Mouse (Mus musculus) E14TG2a.4 (cell line): ENCODE data around the gene Gad2.

Experiments used
- H3K27me3 ChIP-seq: 2 replicates; pipeline ENCODE4 v1.6.1; 2014; ENCODE audit warnings: low read length, control low read depth; ENCODE audit not compliant: insufficient read depth
- H3K36me3 ChIP-seq: 2 replicates; pipeline ENCODE4 v1.6.1; 2014; ENCODE audit warnings: low read length, control low read depth; ENCODE audit not compliant: insufficient read depth
- H3K4me1 ChIP-seq: replicated peaks from 2 replicates; pipeline ENCODE4 v1.6.1; 2014; ENCODE audit warnings: low read depth, low read length, control low read depth
- H3K4me3 ChIP-seq: replicated peaks from 2 replicates; pipeline ENCODE4 v1.5.1; 2014; ENCODE audit warnings: mild to moderate bottlenecking, low read length
- H3K9me3 ChIP-seq: 2 replicates; pipeline ENCODE4 v1.6.1; 2014; ENCODE audit warnings: low read length, control low read depth
- CTCF ChIP-seq: conservative IDR thresholded peaks from 2 replicates; pipeline ENCODE4 v1.5.1; 2014; ENCODE audit warnings: low read length
- NANOG ChIP-seq: IDR thresholded peaks from 2 replicates; pipeline ENCODE4 v1.6.1; 2014; ENCODE audit warnings: borderline replicate concordance, low read length, mixed read lengths
- POU5F1 ChIP-seq: IDR thresholded peaks from 2 replicates; pipeline ENCODE4 v1.6.1; 2014; ENCODE audit warnings: low read length, borderline replicate concordance

The Gad2 gene

DNA sequence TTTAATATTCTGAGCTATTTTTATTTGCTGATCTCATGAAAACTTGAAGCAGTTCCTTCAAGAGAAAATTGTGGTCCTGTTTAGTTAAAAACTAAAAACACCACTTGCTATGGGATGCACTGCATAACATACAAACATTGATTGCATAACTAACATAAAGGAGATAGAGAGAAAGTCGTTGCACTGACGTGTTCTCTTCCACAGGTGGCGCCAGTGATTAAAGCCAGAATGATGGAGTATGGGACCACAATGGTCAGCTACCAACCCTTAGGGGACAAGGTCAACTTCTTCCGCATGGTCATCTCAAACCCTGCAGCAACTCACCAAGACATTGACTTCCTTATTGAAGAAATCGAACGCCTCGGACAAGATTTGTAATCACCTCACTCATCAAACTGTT, 68.0 kb downstream of the Gad2 start:
- Histone ChIP-seq H3K4me3 (no peak overlapping the region), H3K4me1 (no peaks in the 10 kb centered on the region), H3K27me3 (no peaks in the 10 kb centered on the region), H3K9me3 (no peaks in the 10 kb centered on the region), H3K36me3 (no peaks in the 10 kb centered on the region)
- peak; percentile 41; the same call in 1 of the 2 replicates for TF ChIP-seq CTCF
- TF ChIP-seq NANOG = no peak
- TF ChIP-seq POU5F1 = no peak

DNA sequence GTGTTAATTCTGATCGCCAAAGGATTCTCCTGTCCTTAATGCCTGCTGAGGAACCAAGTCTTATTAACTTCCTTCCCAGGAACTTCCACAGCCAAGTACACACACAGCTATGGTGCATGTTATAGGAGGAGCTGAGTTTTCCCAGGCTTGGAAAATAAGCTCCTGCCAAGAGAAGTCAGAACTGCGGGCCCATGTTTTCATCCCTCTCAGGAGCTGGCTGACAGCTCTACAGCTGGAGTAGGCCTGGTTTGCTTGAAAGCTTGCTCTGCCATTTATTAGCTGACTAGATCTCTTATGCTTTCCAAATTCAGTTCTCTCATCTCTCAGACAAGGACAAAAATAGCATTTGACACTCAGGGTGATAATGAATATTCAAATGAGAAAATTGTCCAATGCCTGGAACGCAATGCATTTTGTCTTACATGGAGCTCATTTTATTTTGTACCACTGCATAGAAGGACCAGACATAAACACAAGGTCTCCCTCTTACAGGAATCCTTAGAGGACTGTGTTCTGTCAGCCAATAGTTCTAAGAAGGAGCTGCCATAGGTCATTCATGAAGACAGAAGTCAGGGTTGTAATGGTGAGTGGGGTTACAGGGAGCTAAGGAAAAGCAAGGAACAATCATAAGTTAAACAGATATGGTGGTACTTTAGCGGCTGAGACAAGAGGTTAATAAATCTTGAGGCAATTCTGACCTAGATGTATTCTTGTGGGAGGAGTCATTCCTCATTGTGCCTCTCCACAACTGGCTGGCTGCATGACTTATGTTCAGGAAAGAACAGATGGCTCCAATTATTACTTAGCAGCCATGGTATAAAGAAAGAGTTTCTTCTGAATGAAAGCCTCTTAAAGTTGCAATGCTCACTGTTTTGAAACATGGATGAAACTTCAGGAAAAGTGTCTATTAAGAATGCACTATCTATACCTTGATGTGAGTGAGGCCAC, 83.0 kb downstream of the Gad2 start:
- Histone ChIP-seq H3K4me3 (no peak overlapping the region), H3K36me3 (no peaks in the 10 kb centered on the region), H3K9me3 (no peaks in the 10 kb centered on the region), H3K27me3 (no peaks in the 10 kb centered on the region; the same call in 1 of the 2 replicates), H3K4me1 (peaks cover 5% of the 10 kb centered on the region)
- TF ChIP-seq POU5F1 = no peak
- no peak for TF ChIP-seq NANOG
- no peak for TF ChIP-seq CTCF

DNA sequence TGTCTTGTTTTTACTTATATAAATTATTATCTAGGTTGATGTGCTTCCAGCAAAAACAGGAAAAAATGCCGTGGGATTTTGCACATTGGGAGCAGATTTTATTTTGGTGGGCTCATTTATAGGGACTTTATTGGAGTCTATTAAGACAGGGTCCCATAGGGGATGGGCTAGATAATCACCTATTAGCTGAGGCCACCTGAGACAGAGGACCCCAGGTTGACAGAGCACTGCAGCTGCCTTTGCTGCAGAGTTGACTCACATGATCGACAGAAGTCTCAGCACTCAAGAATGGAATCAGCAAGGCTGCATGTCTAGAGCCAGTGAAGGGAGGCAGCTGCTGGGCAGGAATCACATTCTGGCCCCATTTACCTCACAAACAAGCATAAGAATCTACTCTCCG, 84.2 kb downstream of the Gad2 start:
- Histone ChIP-seq H3K4me1 (peaks cover 5% of the 10 kb centered on the region), H3K9me3 (no peaks in the 10 kb centered on the region), H3K27me3 (no peaks in the 10 kb centered on the region; the same call in 1 of the 2 replicates), H3K4me3 (no peak overlapping the region), H3K36me3 (no peaks in the 10 kb centered on the region)
- TF ChIP-seq POU5F1 (no peak), CTCF (no peak), NANOG (no peak)

DNA sequence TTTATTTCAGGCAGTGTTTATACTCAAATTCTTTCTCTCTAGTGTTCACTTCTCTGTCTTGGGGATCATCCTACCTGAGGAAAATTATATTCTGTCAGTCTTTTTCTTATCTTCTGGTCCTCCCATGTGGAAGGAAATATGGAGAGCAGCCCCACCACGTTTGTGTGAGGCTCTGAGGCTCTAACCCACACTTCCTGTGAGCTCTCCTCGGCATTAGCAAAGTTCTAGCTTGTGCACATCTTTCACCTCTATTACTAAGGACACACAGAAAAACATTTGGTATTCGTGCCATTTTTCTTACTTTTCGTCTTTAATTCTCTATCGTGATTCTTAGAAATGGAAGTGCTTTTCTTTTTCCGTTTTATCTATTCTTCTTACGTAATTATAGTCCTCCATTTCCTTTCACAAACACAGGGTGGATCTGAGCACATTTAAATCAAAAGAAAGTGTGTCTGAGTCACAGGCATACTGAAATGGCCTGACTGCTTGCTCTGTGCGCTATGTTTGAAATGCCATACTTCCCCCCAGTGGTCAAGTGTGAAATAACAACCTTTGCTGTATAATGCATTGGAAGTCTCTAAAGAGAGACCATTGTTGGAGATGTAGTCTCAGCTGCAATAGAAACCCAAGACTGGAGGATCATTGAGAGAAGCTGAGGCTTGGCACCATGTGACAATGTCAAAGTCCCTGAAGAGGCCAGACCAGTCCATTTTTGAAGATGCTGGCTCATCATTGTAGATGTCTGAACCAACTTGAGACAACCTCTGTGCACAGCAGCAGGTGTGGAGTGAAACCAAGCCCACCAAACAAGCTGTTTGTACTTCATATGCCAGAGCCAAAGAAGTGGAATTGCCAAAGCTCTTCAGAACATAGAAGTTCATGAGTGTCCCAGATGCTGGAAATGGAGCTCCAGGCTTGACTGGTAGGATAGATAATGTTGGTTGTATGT, 99.8 kb downstream of the Gad2 start:
- no peaks in the 10 kb centered on the region for H3K36me3 ChIP-seq
- no peaks in the 10 kb centered on the region; the same call in 1 of the 2 replicates for H3K4me1 ChIP-seq
- no peaks in the 10 kb centered on the region for H3K27me3 ChIP-seq
- H3K4me3 ChIP-seq = no peak overlapping the region
- H3K9me3 ChIP-seq = no peaks in the 10 kb centered on the region
- TF ChIP-seq POU5F1 (no peak), CTCF (peak; percentile 82)

DNA sequence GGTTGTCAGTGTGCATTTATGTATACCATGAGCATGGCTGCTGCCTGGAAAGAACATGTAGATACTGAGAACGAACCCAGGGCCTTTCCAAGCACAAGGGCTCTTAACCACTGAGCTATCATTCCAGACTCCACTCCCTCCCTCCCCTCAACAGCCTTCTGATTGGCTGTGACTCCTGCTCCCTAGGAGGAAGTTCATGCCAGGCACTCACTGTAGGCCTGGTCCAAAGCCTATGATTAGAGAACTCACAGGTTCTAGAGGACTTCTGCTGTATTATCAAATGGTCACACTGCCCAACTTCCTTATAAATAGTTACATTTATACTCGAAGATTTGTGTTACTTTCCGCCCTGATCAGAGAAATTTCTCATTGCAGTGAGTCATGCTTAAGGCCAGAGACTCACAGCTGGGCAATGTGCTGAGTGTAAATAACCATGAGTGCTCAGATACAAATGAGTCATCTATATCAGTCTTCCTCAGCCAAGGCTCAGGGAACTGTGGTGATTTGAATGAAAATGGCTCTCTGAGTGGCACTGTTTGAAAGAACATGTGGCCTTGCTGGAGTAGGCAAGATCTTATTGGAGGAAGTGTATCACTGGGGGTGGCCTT, 102.0 kb downstream of the Gad2 start:
- no peaks in the 10 kb centered on the region; the same call in 1 of the 2 replicates for H3K4me1 ChIP-seq
- H3K27me3 ChIP-seq = no peaks in the 10 kb centered on the region
- TF ChIP-seq CTCF (no peak), NANOG (no peak), POU5F1 (no peak)
- no peak overlapping the region for H3K4me3 ChIP-seq
- no peaks in the 10 kb centered on the region for H3K9me3 ChIP-seq
- H3K36me3 ChIP-seq = no peaks in the 10 kb centered on the region

DNA sequence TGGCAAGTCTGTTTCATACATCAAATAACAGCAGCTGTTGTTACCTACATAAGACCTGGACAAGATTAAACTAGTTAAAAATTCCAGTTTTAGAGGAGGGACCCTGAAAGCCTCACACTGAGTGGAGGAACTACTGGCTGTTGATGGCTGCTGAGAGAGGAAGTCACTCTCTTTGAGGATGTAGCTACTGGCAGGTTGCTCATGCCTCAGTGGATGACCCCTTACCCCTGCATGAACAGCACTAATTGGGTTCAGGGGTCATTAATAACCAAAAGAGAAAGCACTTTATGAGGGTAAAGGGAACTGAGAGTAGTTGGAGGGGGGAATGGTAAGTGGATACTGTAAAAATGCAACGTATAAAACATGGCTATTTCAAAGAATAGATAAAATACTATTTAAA, 105.1 kb downstream of the Gad2 start:
- no peaks in the 10 kb centered on the region for H3K27me3 ChIP-seq
- H3K4me3 ChIP-seq = no peak overlapping the region
- H3K9me3 ChIP-seq = no peaks in the 10 kb centered on the region
- TF ChIP-seq POU5F1 = no peak
- no peak for TF ChIP-seq NANOG
- no peak for TF ChIP-seq CTCF
- no peaks in the 10 kb centered on the region for H3K4me1 ChIP-seq
- no peaks in the 10 kb centered on the region for H3K36me3 ChIP-seq

DNA sequence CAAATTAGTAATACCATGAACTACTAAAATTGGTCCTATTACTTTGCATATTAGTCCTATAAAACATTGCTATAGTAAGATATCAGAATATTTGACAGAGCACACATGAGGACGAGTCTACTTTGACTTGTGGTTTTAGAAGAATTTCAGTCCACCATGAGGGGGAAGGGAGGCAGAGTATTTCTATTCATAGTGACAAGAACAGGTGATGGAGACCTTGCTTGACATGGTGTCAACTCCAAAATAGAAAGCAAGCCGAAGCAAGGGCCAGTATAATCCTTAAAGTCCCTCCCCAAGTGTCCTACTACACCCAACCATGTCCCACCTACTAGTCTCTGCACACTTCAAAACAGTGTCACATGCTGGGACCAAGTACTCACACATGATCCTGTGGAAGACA, 114.1 kb downstream of the Gad2 start:
- H3K27me3 ChIP-seq = no peaks in the 10 kb centered on the region
- H3K4me1 ChIP-seq = peaks cover 4% of the 10 kb centered on the region; the same call in 1 of the 2 replicates
- no peaks in the 10 kb centered on the region for H3K36me3 ChIP-seq
- H3K9me3 ChIP-seq = peaks cover 42% of the 10 kb centered on the region
- no peak for TF ChIP-seq POU5F1
- TF ChIP-seq CTCF = no peak
- TF ChIP-seq NANOG = no peak
- no peak overlapping the region for H3K4me3 ChIP-seq

DNA sequence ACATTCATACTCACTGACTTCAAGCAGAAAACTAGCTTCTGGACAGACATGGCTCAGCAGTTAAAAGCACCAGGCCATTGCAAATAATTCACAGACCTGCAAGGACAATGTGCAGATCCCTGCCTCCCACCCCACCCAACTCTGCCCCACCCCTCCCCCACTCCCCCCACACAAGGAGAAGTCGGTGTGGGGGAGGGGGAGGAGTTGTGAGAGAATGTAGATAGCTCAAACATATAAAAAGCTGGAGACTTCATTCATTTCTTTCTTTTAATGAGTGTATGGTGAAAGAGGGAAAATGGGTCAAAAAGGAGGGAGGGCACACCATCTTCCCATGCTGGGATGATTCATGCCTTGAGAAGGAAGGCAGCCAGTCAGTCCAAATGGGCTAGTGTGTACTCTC, 117.4 kb downstream of the Gad2 start:
- no peak overlapping the region for H3K4me3 ChIP-seq
- H3K4me1 ChIP-seq = peaks cover 4% of the 10 kb centered on the region; the same call in 1 of the 2 replicates
- H3K36me3 ChIP-seq = no peaks in the 10 kb centered on the region

More for the DNA sequence above, 117.4 kb downstream of the Gad2 start:
- H3K9me3 ChIP-seq = peaks cover 42% of the 10 kb centered on the region
- no peaks in the 10 kb centered on the region for H3K27me3 ChIP-seq
- no peak for TF ChIP-seq CTCF
- TF ChIP-seq POU5F1 = no peak
- no peak for TF ChIP-seq NANOG
